Mouse (Mus musculus) heart, embryonic 13.5 days (tissue): ENCODE measurements around the gene Cyp4x1. TPM values are rescaled to one million over a fixed set of nuclear protein-coding genes. Genes with fewer than 3 reads are reported as not detected.

Experiments
- ATAC-seq: fragments of 200-750 bp; cut with Nextera tagmentation; 2 replicates; pipeline ENCODE4 v1.8.0; 2017; ENCODE audit warnings: moderate TSS enrichment; ENCODE audit not compliant: insufficient number of reproducible peaks, low FRiP score, low TSS enrichment; ENCODE audit errors: extremely low read depth
- H3K27ac ChIP-seq: fragments of 300-500 bp; sonication (generic); replicated peaks from 2 replicates; pipeline ENCODE4 v1.5.1; 2015; ENCODE audit warnings: moderate library complexity, mild to moderate bottlenecking, inconsistent platforms
- H3K27me3 ChIP-seq: fragments of 300-500 bp; sonication (generic); replicated peaks from 2 replicates; pipeline ENCODE4 v1.6.1; 2015; ENCODE audit warnings: mild to moderate bottlenecking, inconsistent platforms
- H3K36me3 ChIP-seq: fragments of 300-500 bp; sonication (generic); 2 replicates; pipeline ENCODE4 v1.6.1; 2015; ENCODE audit warnings: mild to moderate bottlenecking, inconsistent platforms
- H3K4me1 ChIP-seq: fragments of 300-500 bp; sonication (generic); 2 replicates; pipeline ENCODE4 v1.6.1; 2015; ENCODE audit warnings: inconsistent platforms
- H3K4me2 ChIP-seq: fragments of 300-500 bp; sonication (generic); 2 replicates; pipeline ENCODE4 v1.6.1; 2015; ENCODE audit warnings: inconsistent platforms, mild to moderate bottlenecking, moderate library complexity
- H3K4me3 ChIP-seq: fragments of 300-500 bp; sonication (generic); 2 replicates; pipeline ENCODE4 v1.5.1; 2015; ENCODE audit warnings: moderate library complexity, mild to moderate bottlenecking, inconsistent platforms
- H3K9ac ChIP-seq: fragments of 300-500 bp; sonication (generic); 2 replicates; pipeline ENCODE4 v1.6.1; 2015; ENCODE audit warnings: inconsistent platforms, mild to moderate bottlenecking, moderate library complexity
- H3K9me3 ChIP-seq: fragments of 300-500 bp; sonication (generic); 2 replicates; pipeline ENCODE4 v1.6.1; 2016; ENCODE audit warnings: inconsistent platforms
- WGBS: fragments of 180-500 bp; shearing (Covaris S2); methylation state at CpG from one replicate; pipeline ENCODE4 v1.1.7; 2015; ENCODE audit warnings: mixed read lengths; 5-methylcytosine and 5-hydroxymethylcytosine counted together
- polyA plus RNA-seq: library from polyadenylated mRNA; unstranded; fragments of >200 nt; fragmentation: Nextera tagmentation; extraction: Ambion mirVana; gene quantifications from 2 replicates; pipeline ENCODE4 v1.2.1, GENCODE M21; 2015

Cyp4x1 gene
- polyA plus RNA-seq, 1 experiment from 2014 or later: 0.08 TPM

DNA sequence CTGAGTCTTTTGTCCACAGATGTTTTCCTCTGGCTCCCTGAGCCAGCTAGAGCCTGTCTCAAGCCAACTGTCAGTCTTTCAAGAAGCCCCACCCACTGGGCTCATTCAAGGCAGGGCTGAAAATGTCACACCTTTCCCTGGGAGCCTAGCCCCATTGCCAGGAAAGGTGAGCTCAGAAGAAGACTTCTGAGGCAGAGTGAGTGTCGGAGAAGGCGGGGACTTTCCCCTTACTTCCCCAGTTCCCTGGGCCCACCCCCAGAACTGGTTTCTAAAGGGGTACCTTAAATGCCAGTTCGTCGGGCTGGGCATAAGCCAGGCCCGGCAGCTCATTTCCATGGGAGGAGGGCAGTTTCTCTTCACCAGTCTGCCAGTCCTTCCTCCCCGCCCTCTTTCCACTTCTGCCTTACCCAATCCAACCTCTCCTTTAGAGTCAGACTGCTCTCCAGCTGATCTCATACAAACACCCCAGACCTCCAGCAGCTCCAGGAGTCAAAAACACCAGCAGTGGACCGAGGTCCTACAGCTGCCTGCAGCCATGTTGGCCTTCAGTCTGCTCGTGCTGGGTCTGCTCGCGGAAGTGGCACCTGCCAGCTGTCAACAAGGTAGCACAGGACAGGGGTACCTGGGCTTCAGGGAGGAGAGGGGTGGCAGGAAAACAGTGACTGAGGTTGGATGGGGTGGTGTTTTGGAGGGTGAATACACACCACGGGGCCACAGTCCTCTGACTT is 45.3 kb downstream of the Cyp4x1 start, which contains the start of gene Pdzk1ip1:
Pdzk1ip1 (plus strand) TSS at position 98 of the 728 bp plus-strand sequence.
- H3K27me3 ChIP-seq: peaks cover 86% of the 10 kb centered on the region
- peak within 1 kb of the TSS; percentile 56 for H3K9ac ChIP-seq
- WGBS: 20% methylated on average over 11 of the region's 11 CpGs

DNA sequence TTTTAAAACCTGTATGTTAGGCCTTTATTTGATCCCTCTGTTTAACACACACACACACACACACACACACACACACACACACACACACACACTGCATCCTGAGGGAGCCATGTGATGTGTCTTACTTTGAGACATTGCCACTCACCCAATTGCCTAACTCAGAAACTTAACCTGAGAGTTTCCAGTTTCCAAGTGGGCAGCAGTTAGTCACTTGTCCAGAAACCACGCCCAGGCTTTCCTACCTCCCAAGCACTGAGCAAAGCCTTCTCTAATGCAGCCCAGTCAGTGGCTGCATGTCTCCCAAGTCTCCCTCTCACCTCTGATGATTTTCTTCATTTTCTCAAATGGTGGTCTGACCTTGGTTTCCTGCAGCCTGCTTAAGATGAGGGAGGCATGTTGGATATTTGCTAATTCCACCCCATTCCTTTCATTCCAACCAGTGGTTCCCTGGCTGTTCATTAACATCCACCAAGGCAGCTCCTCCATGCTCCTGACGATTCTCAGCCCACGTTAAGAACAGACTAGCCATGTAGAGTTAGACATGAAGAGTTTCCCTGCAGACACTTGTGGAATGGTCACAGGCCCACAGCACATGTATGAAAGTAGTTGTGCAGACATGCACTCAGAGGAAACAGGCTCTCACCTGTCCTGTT is 47.2 kb downstream of the Cyp4x1 start:
- no peaks in the 10 kb centered on the region for H3K36me3 ChIP-seq
- H3K4me2 ChIP-seq: peak overlapping the region; percentile 57; the same call in 1 of the 2 replicates
- no peaks in the 10 kb centered on the region for H3K9me3 ChIP-seq
- H3K27me3 ChIP-seq: peaks cover 83% of the 10 kb centered on the region
- WGBS: 50% methylated on average over 3 of the region's 3 CpGs
- peaks cover 6% of the 10 kb centered on the region; the same call in 1 of the 2 replicates for H3K4me1 ChIP-seq
- H3K27ac ChIP-seq: no peak overlapping the region
- 0 out of 2 replicates have a peak, but pooled peaks have one; percentile 7 for ATAC-seq
- no peak overlapping the region for H3K4me3 ChIP-seq
- no peak overlapping the region for H3K9ac ChIP-seq

More for the DNA sequence above, 45.3 kb downstream of the Cyp4x1 start, which contains the start of gene Pdzk1ip1:
- peak within 1 kb of the TSS; percentile 57 for H3K4me2 ChIP-seq
- ATAC-seq: peak; percentile 10; the same call in 1 of the 2 replicates
- no peaks in the 10 kb centered on the region for H3K36me3 ChIP-seq
- peak within 1 kb of the TSS; percentile 61 for H3K27ac ChIP-seq
- peaks cover 6% of the 10 kb centered on the region; the same call in 1 of the 2 replicates for H3K4me1 ChIP-seq
- H3K4me3 ChIP-seq: peak within 1 kb of the TSS; percentile 40
- H3K9me3 ChIP-seq: no peaks in the 10 kb centered on the region

DNA sequence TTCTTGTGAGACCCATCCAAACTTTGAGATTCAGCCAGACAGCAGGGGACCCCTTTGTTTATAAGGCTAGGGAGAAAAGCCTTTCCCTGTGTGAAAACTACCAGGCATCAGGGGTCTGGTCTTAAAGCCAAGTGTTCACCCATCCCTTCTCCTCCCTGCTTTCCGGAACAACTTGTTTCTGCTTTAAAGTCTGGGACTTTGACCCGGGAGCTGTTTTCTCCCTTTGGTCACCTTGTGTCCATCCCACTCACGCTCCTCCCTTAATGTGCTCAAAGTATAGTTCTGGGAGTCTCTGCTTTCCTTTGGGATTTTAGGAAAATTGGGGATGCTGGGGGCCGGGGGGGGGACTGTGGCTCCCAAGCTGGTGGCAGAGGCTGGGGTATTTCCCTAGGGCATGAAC is 47.8 kb downstream of the Cyp4x1 start:
- no peak overlapping the region for H3K9ac ChIP-seq
- H3K27me3 ChIP-seq: peaks cover 84% of the 10 kb centered on the region
- no peaks in the 10 kb centered on the region for H3K9me3 ChIP-seq
- 64% methylated on average over 4 of the region's 4 CpGs for WGBS
- H3K4me2 ChIP-seq: peak overlapping the region; percentile 22; the same call in 1 of the 2 replicates
- H3K4me1 ChIP-seq: peaks cover 6% of the 10 kb centered on the region; the same call in 1 of the 2 replicates
- H3K4me3 ChIP-seq: no peak overlapping the region
- no peak for ATAC-seq
- no peak overlapping the region for H3K27ac ChIP-seq
- H3K36me3 ChIP-seq: no peaks in the 10 kb centered on the region

DNA sequence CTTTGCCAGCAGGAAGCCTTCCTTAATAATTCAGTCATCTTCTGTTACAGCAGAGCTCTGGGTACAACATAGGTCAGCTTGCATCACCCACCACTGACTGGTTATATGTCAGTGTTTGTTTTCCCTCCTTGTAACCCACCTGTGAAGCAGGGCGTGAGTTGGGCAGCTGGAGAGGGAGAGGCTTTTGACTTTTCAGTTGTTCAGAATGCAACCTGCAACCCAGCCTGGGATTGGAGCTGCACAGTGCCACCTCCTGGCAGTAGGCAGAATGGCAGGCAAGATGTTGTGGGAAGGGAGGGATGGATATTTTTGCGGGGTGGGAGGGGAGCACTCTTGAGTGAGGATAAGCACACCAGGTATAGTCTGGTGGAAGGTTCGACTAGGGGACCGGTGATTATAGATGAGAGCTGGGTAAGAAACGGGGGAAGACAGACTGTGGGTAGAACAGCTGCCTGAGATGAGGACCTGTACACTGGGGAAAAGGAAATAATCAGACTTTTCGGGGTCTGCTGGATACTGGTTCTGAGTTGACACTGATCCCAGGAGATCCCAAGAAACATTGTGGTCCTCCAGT is 48.5 kb downstream of the Cyp4x1 start:
- peaks cover 6% of the 10 kb centered on the region; the same call in 1 of the 2 replicates for H3K4me1 ChIP-seq
- WGBS: 26% methylated on average over 6 of the region's 6 CpGs
- no peak overlapping the region for H3K9ac ChIP-seq
- H3K9me3 ChIP-seq: no peaks in the 10 kb centered on the region
- H3K4me2 ChIP-seq: no peak overlapping the region
- peaks cover 86% of the 10 kb centered on the region for H3K27me3 ChIP-seq
- H3K27ac ChIP-seq: no peak overlapping the region
- H3K36me3 ChIP-seq: no peaks in the 10 kb centered on the region
- no peak overlapping the region for H3K4me3 ChIP-seq
- no peak for ATAC-seq

DNA sequence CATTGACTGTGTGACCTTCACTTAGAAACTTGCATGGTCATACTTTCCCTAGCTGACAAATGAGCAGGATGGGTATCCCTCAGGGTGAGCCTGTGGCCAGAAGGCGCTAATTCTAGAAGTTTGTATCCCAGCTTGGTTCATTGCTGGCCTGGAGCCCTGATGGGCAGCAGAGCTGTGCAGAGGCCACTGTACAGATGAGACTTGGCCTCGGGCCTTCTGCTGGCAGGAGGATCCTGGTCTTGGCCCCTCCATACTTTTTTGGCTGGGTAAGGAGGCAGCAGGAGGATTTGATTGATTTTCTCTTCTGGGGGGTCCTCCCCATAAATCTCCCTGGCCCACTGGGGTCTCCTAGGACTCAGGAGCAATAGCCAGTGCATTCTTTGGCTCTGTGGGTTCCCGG is 51.0 kb downstream of the Cyp4x1 start:
- WGBS: 67% methylated on average over 3 of the region's 3 CpGs
- H3K27me3 ChIP-seq: peaks cover 67% of the 10 kb centered on the region
- no peak for ATAC-seq
- H3K4me3 ChIP-seq: no peak overlapping the region
- no peaks in the 10 kb centered on the region for H3K36me3 ChIP-seq
- H3K27ac ChIP-seq: no peak overlapping the region
- H3K9me3 ChIP-seq: no peaks in the 10 kb centered on the region
- no peak overlapping the region for H3K9ac ChIP-seq
- H3K4me1 ChIP-seq: peaks cover 17% of the 10 kb centered on the region
- H3K4me2 ChIP-seq: no peak overlapping the region

DNA sequence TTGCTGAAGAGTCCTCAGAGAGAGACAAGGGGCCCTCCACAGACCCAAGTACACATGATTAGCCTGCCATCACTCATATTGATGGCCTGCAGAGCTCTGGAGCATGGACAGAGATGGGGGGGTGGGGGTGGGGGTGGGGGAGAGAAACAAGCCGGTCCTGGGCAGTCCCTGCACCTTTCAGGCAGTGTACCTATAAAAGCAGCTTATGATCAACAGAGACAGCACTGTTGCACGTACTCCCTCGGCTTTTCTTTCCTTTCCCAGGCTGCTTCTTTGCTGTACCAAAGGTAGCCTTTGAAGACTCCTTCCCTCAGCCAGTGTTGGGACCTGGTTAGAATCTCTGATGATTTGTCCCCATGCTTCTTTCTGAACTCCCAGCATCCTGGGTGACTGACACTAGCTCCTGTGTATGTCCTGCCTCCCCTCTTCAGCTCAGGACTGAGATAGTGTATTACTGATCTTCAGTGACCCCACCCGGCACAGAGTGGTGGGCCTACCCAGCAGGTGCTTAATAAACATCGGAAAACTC is 54.2 kb downstream of the Cyp4x1 start:
- no peaks in the 10 kb centered on the region for H3K9me3 ChIP-seq
- no peak overlapping the region for H3K4me2 ChIP-seq
- H3K27me3 ChIP-seq: peaks cover 58% of the 10 kb centered on the region
- ATAC-seq: no peak
- H3K4me1 ChIP-seq: peaks cover 27% of the 10 kb centered on the region
- 0 out of 2 replicates have a peak overlapping the region, but pooled peaks have one; percentile 28 for H3K27ac ChIP-seq
- H3K9ac ChIP-seq: no peak overlapping the region
- H3K36me3 ChIP-seq: no peaks in the 10 kb centered on the region
- WGBS: 32% methylated on average over 5 of the region's 5 CpGs
- no peak overlapping the region for H3K4me3 ChIP-seq

DNA sequence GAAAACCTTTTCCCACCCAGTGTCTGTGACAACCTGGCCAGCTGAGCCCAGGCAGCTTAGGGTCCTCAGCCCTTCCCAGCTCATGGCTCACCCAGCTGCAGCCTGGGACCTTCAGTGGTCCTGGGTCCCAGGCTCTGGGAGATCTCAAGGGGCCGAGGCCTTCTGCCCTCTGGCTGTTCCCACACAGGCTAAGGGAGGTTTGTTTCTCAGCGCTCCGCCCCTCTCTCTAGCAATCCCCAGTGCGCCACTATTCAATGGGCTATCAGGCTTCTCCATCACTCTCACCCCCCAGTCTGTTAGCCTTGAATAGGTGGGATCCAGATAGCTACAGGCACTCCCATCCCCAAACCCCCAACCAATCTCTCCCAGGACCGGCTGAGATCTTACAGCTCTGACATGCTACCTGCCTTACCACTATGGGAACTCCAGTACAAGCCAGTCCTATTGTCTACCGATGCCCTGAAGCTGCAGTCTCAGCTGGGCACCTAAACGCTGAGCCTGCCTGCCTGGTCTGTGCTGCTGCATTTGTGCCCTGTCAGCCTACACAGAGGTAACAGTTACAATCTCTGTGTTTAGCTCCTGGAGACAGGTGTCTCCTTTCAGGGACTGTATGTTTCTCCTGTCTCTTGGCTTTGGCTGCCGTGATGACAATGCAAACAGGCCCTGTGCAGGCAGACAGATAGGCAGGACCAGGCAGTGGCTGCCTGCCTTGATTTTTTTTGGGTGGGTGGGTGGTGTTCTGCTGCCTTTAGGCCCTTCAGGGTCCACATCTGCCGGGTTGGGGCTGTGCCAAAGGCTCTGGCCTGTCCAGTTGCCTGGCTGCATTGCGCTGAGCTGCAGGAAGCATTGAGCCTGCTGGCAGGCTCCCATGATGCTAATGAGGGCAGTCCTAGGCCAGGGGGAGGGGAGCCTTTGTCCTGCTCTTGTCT is 54.9 kb downstream of the Cyp4x1 start:
- WGBS: 34% methylated on average over 10 of the region's 10 CpGs
- Histone ChIP-seq H3K36me3 (no peaks in the 10 kb centered on the region), H3K27me3 (peaks cover 57% of the 10 kb centered on the region), H3K27ac (peak overlapping the region; percentile 28; the same call in 1 of the 2 replicates), H3K9ac (peak overlapping the region; percentile 5; the same call in 1 of the 2 replicates), H3K4me2 (no peak overlapping the region), H3K4me1 (peaks cover 27% of the 10 kb centered on the region), H3K9me3 (no peaks in the 10 kb centered on the region), H3K4me3 (no peak overlapping the region)
- no peak for ATAC-seq

DNA sequence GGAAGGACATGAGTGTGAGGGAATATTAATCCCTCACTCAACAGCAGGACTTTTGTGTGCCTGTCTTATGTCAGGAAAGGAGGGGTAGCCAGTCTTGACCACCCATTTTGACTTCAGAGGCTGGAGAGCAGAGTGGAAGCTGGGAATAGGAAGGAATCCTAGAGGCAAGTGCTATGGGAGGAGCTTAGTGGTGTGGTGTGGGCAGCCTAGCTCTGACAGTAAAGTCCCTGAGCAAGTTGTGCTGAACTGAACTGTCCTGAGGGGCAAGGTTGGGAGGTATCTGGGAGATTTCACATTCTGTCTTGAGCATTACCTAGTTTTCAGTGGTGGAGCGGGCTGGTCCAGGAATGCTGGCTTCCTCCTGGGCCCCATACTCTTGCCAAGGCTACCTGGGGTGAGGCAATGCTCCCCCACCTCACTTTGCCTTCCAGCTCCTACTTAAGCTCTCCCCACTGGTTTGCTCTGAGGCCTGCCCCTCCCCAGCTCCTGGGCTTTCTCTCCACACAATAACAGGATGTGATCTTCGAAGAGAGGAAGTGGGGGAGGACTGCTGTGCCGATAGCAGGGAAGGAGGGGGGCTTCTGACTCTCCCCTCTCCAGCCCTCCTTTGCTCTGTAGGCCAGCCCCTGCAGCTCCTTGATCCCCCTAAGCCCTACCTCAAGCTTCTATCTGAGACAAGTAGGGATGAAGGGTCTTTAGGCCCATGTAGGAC is 58.7 kb downstream of the Cyp4x1 start:
- no peaks in the 10 kb centered on the region for H3K36me3 ChIP-seq
- no peak overlapping the region for H3K9ac ChIP-seq
- WGBS: 33% methylated on average over 3 of the region's 3 CpGs
- H3K4me2 ChIP-seq: no peak overlapping the region
- no peak overlapping the region for H3K4me3 ChIP-seq
- H3K27ac ChIP-seq: peak overlapping the region; percentile 84
- no peaks in the 10 kb centered on the region for H3K9me3 ChIP-seq
- H3K4me1 ChIP-seq: peaks cover 27% of the 10 kb centered on the region
- no peak for ATAC-seq
- peaks cover 59% of the 10 kb centered on the region for H3K27me3 ChIP-seq

DNA sequence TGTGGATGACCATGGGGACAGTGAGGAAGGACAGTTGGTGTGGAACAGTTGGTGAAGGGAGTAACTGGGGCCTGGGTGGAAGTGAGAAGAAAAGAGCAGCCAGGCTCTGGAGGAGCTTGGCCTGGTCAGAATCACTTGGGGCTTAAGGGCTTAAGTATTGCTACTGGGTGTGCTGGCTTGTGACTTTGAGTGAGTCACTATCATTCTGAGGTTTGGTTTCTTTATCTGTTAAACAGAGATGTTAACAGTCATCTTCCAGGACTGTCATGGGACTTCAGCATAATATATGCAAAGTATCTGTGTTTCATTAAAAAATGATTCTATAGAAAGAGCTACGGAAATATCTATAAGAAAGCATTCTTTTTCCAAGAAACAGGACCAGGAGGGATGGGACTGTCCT is 59.3 kb downstream of the Cyp4x1 start:
- Histone ChIP-seq H3K4me2 (no peak overlapping the region), H3K4me3 (no peak overlapping the region), H3K4me1 (peaks cover 22% of the 10 kb centered on the region), H3K36me3 (0 out of 2 replicates have a peak, but pooled peaks cover 5% of the 10 kb centered on the region), H3K9me3 (no peaks in the 10 kb centered on the region), H3K9ac (no peak overlapping the region), H3K27me3 (peaks cover 64% of the 10 kb centered on the region), H3K27ac (peak overlapping the region; percentile 84)
- 77% methylated on average over 1 of the region's 1 CpGs for WGBS
- ATAC-seq: no peak

DNA sequence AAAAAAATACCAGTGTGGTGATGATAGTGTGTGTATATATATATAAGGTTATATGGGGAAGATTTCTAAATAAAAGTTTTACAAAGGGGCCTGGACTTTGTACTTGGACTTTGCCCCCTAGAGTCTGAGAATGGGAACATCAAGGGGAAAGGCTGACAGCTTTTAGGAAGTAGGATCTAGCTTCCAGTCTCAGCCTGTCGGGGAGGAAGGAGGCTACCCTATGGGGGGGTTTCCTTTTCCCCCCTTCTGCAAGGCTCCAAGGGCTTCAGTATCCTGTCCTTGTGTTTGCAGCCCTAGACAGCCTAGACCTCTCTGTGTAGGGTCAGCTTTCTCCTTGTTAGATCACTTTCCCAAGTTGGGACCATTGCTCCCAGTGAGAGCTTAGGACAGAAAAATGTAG is 62.4 kb downstream of the Cyp4x1 start:
- H3K27ac ChIP-seq: no peak overlapping the region
- ATAC-seq: no peak
- peaks cover 23% of the 10 kb centered on the region; the same call in 1 of the 2 replicates for H3K36me3 ChIP-seq
- H3K4me1 ChIP-seq: 0 out of 2 replicates have a peak, but pooled peaks cover 10% of the 10 kb centered on the region
- no peaks in the 10 kb centered on the region for H3K9me3 ChIP-seq
- WGBS: 17% methylated on average over 1 of the region's 1 CpGs
- H3K4me2 ChIP-seq: no peak overlapping the region
- H3K27me3 ChIP-seq: peaks cover 81% of the 10 kb centered on the region
- no peak overlapping the region for H3K4me3 ChIP-seq
- H3K9ac ChIP-seq: no peak overlapping the region
